Mouse (Mus musculus) CD4-positive helper T cell, adult 2 months (primary cell): ENCODE data around the gene Banf1.
"Not testable (repeated sequence)": the region's sequence is repeated elsewhere in the genome, so short reads cannot be mapped to it uniquely, and the experiment has no call there.

Experiments used
- DNase-seq: peaks from one replicate; pipeline ENCODE4 v3.0.0-alpha.2; 2012; ENCODE audit warnings: low read depth, missing footprints, low spot score

Banf1 gene

DNA sequence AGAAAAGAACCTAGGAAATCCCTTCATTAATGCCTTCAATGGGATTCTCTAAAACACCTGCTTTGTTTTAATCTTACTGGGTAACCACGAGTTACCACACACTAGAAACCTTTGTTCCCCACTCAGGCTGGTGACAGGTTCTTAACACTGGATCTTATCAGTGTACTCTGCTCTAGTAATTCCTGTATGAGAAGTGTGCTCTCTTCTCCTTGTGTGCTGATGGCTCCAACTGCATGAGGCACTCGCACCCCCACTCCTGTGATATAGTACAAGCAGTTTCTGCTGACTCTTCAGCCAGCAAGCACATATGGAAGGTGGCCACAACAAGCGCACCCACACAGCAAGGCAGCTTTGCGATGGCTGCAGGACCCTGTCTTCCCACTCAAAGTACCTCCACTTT lies 7.2 kb upstream of the Banf1 start:
- DNase-seq: no peak

GRCm38 (mm10) chr19:5372724-5373123 lies 5.8 kb upstream of the Banf1 start:
- DNase-seq: no peak

DNA sequence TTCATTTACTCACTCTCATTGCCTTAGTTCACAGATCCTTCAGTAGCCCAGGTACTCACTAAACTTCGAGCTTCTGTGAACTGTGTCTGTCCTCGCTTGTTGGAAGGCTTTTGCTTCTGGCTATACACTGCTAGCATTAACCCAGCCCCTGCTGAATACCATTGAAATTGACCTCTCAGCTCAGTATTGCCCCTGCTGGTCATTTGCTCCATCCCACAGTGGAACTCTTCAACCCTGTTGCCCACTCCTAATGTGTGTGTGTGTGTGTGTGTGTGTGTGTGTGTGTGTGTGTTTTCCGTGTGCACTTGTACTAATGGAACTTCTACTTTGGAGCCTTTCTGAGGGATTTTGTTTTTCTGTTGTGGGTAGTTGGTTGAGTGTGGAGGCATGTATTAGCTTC lies 4.0 kb upstream of the Banf1 start:
- DNase-seq: no peak

- DNase-seq: peak; percentile 67
Measured at GRCm38 (mm10) chr19:5367455-5367854, 487 bp upstream of the Banf1 start.

GRCm38 (mm10) chr19:5366175-5367052 lies 554 bp downstream of the Banf1 start, which contains the start of gene Eif1ad:
Gene Eif1ad, plus strand, starts transcription at chr19:5366741.
- DNase-seq: peak; percentile 97

GRCm38 (mm10) chr19:5365751-5366150 lies 1.2 kb downstream of the Banf1 start:
- DNase-seq: peak; percentile 72

- peak; percentile 64 for DNase-seq
Measured at GRCm38 (mm10) chr19:5364124-5364523, 2.8 kb downstream of the Banf1 start.

DNA sequence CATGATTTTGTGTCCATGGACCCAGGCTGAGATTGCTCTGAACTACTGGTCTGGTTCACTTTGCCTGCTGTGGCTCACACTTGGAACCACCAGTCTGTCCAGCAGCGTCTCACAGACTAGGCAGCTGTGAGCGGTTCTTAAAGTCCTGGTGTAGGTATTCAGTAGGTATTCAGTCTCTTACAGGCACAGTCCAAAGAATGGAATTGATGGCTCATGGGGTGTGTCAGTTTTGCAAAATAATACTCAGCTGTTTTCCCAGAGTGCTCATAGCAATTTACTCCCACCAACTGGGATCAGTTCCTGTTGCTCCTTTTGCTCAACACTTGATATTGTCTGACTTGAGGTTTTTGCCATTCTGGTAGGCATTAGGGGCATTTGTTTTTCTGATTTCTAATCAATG lies 4.8 kb downstream of the Banf1 start:
- no peak for DNase-seq

DNA sequence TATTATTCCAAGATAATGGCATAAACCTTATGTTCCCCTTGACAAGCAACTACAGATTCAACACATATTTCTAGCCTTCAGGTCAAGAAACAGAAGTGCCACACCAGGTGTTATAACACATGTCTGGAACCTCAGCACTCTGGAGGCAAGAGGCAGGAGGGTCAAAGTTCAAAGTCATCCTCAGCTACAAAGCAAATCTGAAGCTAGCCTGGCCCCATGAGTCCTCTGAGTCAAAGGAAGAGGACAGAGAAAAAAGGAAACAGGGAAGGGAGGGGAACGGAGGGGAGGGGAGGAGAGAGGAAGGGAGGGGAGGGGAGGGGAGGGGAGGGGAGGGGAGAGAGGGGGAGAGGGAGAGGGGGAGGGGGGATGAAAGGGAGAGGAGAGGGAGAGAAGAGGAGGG lies 10.9 kb downstream of the Banf1 start:
- DNase-seq: no peak

DNA sequence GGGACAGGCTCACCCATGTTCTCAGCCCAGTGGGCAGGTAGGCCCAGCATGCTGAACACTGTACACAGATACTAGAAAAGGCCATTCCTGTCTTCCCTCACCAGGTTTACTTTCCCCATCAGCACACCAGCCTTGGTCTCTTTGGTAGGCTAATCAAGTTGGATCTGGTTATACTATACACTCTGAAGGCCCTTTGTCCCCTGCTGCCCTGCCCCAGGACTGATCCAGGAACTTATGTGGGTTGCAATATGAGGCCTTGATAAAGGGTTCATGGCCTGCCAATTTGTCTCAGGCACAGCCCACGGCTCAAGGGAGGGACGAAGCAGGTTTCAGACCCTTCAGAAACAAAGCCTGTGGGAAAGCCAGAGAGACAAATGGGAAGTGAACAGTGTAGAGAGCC lies 13.4 kb downstream of the Banf1 start:
- DNase-seq: no peak

DNA sequence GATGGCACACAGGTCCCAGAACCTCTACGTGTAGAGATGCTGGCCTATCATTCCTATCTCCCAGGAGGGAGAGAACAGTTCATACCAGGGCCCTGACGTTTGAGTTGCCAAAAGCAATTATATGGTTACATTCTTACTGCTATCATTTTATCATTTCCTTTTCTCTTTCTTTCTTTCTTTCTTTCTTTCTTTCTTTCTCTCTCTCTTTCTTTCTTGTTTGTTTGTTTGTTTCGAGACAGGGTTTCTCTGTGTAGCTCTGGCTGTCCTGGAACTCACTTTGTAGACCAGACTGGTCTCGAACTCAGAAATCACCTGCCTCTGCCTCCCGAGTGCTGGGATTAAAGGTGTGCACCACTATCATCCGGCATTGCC lies 17.5 kb downstream of the Banf1 start, which contains the start of gene Cst6:
Gene Cst6 (minus strand): TSS at position 73 of the 372 bp plus-strand sequence.
- not testable (repeated sequence) for DNase-seq

DNA sequence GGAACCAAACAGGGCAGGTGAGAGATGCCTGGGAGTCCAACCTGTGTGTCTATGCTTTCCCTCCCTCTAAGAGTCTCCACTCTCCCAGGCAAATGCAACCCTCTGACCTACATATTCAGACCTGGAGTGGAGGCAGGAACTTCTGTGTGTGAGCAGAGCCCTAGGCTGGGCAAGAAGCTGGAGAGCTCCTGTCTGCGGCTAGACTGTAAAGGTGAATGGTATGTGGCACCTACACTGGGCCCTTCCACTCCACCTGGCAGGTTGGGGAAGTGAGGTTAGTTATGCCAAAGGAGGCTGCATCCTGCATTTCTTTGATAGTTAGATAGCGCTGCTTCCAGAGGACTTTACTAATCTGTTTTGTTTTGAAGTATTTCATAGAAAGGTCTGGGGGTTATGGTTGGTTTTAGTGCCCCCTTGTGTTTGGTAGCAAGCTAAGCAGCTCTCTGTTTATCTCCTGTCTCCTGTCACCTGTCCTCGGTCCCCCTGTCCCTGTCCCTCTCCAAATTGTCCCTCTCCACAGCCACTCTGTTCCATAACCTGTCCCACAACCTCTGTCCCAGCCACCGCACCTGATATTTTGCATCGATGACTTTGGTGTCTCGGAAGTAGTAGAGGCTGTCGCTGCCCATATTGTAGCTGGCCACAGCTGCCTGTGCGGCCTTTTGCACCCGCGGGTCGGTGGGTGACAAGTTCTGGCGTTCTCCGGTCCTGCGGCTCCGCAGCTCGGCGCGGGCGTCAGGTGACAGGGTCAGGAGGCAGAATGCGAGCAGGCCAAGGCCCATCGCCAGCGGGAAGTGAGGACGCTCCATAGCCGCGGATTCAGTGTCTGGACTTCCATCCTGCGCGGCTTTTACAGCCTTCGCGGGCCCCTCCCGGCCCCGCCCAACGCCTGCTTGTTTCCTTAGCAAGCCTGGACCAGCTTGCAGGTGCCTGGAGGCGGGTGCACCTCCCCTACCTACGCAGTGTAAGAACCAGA lies 18.2 kb downstream of the Banf1 start:
- peak; percentile 56 for DNase-seq

- no peak for DNase-seq
Measured at GRCm38 (mm10) chr19:5348064-5348463, 18.9 kb downstream of the Banf1 start.

DNA sequence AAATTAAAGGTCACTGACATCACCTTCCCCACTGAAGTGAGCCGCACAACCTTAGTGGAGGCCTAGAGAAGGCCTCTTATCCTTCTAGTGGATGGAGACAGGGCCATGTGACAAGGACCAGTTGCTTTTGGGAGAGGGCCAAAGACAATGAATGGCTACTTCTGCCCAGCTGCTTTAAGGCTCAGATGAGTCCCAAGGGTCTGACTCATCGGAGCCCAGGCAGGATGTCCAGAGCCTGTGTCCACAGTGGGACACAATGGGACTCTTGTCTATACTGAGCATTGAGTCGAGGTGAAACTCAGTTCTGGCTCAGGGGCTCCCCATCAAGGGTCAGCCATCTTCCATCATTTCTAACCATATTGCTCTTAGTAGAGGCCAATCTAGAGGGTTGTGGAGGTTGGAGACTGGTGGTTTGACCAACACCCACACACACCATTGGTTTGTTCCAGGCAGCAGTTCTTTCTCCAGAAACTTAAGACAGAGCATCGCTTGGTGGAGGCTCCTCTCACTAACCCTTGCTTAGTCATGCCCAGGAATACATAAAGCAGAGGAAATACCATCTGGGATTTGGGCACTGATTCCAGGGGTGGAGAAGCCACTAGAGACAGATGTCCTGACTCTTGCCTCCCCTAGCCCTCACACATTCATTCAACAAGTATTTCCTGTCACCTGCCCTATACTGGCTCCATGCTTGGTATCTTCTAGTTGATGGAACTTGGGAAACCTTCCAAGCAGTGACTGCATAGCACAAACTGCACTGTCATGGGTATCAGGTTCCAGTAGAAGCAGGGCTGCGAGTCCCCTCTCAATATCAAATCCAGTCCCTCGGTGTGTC lies 21.5 kb downstream of the Banf1 start:
- no peak for DNase-seq

DNA sequence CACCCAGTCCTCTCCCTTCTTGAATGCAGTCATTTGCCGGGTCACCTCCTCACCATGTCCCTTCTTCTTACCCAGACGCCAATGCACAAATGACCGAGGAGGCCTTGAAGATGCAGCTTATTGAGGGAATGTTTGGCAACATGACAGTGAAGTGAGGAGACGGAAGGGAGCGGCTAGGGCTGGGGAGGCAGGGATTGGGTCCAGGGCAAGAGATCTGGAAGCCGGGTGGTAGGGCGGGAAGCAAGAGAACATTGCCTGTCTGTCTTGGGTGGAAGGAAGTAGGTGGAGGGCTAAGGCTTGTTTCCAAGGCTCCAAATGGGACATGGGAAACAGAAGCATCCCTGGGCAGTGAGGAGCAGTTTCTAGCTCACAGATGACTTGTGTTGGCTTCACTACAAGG lies 25.6 kb downstream of the Banf1 start:
- DNase-seq: no peak

- peak; percentile 74 for DNase-seq
Measured at GRCm38 (mm10) chr19:5337975-5338374, 29.0 kb downstream of the Banf1 start.

DNA sequence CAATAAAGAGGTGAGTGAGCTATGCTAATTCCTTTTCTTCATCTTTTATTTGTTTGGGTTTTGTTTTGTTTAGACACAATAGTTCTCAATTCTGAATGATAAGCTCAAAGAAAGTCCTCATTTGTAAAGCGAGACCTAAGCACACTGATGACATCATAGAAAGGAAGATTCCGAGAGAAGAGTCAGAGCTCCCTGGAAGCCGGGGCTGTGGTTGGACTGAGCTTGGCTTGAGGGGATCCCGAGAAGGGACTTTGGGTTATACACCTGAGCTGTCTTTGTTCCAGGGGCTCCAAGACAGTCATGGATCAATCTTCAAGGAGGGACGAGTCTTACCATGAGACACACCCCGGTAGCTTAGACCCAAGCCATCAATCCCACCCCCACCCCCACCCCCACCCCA lies 31.5 kb downstream of the Banf1 start, which contains the start of gene Catsper1:
Gene Catsper1 (plus strand): TSS at position 301 of the 400 bp plus-strand sequence.
- DNase-seq: no peak

DNA sequence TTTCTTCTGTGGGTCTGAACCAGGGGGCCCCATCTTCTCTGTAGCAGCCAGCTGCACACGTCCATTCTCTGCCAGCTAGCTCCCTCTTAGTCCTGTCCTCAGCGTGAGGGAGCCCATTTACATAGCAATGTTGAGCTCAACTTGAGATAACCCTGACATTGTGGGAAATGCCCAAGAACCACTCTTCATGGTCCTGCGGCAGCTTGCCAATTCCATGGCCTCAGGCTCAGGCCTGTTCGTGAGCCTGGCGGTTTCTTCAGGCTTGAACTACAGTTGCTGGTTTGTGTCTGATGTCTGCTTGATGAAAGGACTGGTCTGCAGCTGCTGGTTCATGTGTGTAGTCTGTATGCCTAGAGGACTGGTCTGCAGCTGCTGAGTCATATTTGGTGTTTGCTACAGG lies 32.2 kb downstream of the Banf1 start:
- DNase-seq: no peak

DNA sequence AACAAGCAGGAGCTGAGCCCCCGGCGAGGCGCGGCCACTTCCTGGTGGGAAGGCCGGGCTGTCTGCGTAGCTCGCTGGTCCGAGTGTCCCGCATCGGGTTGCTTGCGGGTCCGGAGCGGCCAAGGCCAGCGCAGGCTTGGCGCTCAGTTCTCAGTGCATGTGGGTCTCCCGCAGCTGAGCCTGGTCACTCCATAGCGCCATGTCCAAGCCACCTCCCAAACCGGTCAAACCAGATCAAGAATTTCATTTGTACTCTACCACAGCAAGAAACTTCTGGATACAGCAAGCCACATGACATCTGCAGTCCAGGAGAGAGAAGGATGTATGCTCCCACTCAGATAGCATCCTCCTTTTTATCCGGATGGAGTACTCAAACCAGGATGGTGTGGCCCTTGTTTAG lies 39.0 kb downstream of the Banf1 start:
- no peak for DNase-seq

DNA sequence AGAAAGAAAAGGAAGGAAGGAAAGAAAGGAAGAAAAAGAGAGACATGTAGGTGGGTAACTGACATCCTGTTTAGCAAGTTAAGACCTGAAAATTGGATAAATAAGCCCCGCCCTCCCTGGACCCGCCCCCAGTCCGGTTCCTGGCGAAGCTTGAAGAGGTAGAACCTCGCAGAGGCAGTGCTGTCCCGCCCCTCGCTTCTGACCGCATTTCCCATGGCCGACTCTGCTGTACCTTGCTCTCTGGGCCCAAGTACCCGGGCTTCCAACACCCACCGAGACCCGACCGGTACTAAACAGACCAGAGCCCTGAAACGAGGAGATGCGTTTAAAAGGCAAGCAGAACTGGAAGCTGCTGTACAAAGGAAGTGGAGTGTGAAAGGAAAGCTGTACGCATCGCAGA lies 43.2 kb downstream of the Banf1 start:
- peak; percentile 65 for DNase-seq
